Mouse (Mus musculus) midbrain, embryonic 14.5 days (tissue): Measurements from ENCODE around the gene Cbx1. TPM values are rescaled to one million over a fixed set of nuclear protein-coding genes. Genes with fewer than 3 reads are reported as not detected.

Experiments used
- ATAC-seq: fragments of 200-750 bp; cut with Nextera tagmentation; 2 replicates; pipeline ENCODE4 v1.8.0; 2017; ENCODE audit warnings: moderate number of reproducible peaks, moderate library complexity; ENCODE audit not compliant: low FRiP score, low TSS enrichment
- DNase-seq: peaks from one replicate; pipeline ENCODE4 v3.0.0-alpha.2; 2015
- H3K27ac ChIP-seq: fragments of 300-500 bp; sonication (generic); replicated peaks from 2 replicates; pipeline ENCODE4 v1.5.1; 2014; ENCODE audit warnings: mild to moderate bottlenecking, low read depth, low read length, moderate library complexity
- H3K27me3 ChIP-seq: fragments of 300-500 bp; sonication (generic); 2 replicates; pipeline ENCODE4 v1.6.1; 2014; ENCODE audit warnings: low read length, control low read depth, mixed read lengths; ENCODE audit not compliant: control insufficient read depth, insufficient read depth
- H3K36me3 ChIP-seq: fragments of 300-500 bp; sonication (generic); 2 replicates; pipeline ENCODE4 v1.6.1; 2014; ENCODE audit warnings: low read length, control low read depth; ENCODE audit not compliant: control insufficient read depth, insufficient read depth
- H3K4me1 ChIP-seq: fragments of 300-500 bp; sonication (generic); 2 replicates; pipeline ENCODE4 v1.6.1; 2014; ENCODE audit warnings: mild to moderate bottlenecking, antibody characterized with exemption, low read length, control low read depth; ENCODE audit not compliant: control insufficient read depth, insufficient read depth
- H3K4me2 ChIP-seq: fragments of 300-500 bp; sonication (generic); 2 replicates; pipeline ENCODE4 v1.6.1; 2014; ENCODE audit warnings: mild to moderate bottlenecking, low read length, moderate library complexity
- H3K4me3 ChIP-seq: fragments of 300-500 bp; sonication (generic); replicated peaks from 2 replicates; pipeline ENCODE4 v1.5.1; 2014; ENCODE audit warnings: low read depth, low read length
- H3K9ac ChIP-seq: fragments of 300-500 bp; sonication (generic); replicated peaks from 2 replicates; pipeline ENCODE4 v1.6.1; 2014; ENCODE audit warnings: mild to moderate bottlenecking, low read length, moderate library complexity
- H3K9me3 ChIP-seq: fragments of 300-500 bp; sonication (generic); 2 replicates; pipeline ENCODE4 v1.6.1; 2016; ENCODE audit warnings: low read length, control low read depth, mixed read lengths; ENCODE audit not compliant: control insufficient read depth
- WGBS: fragments of 180-500 bp; shearing (Covaris S2); extraction: QIAGEN DNeasy Blood & Tissue Kit; methylation state at CpG from one replicate; pipeline ENCODE4 v1.1.7; 2014; 5-methylcytosine and 5-hydroxymethylcytosine counted together
- polyA plus RNA-seq: library from polyadenylated mRNA; unstranded; fragments of >200 nt; fragmentation: Nextera tagmentation; extraction: Ambion mirVana; gene quantifications from 2 replicates; pipeline ENCODE4 v1.2.1, GENCODE M21; 2014

Cbx1 gene
- 73.9 and 76.4 TPM in 2 replicates for polyA plus RNA-seq

- H3K27me3 ChIP-seq: no peaks in the 10 kb centered on the region
- peaks cover 11% of the 10 kb centered on the region for H3K4me1 ChIP-seq
- 0 out of 2 replicates have a peak, but pooled peaks cover 2% of the 10 kb centered on the region for H3K36me3 ChIP-seq
- no peaks in the 10 kb centered on the region for H3K9me3 ChIP-seq
- peak within 1 kb of the TSS; percentile 92 for H3K4me3 ChIP-seq
- peak within 1 kb of the TSS; percentile 87 for H3K4me2 ChIP-seq
- H3K27ac ChIP-seq: peak within 1 kb of the TSS; percentile 98
- H3K9ac ChIP-seq: peak within 1 kb of the TSS; percentile 90
- 1% methylated on average over 93 of the region's 93 CpGs for WGBS
- peak; percentile 97 for DNase-seq
- ATAC-seq: peak; percentile 99
Measured at GRCm38 (mm10) chr11:96788871-96789795, at the start of gene Cbx1. Cbx1 (plus strand) TSS chr11:96789127.

- DNase-seq: no peak
- no peaks in the 10 kb centered on the region for H3K27me3 ChIP-seq
- H3K27ac ChIP-seq: no peak overlapping the region
- 42% methylated on average over 12 of the region's 12 CpGs for WGBS
- peaks cover 39% of the 10 kb centered on the region for H3K4me1 ChIP-seq
- H3K4me3 ChIP-seq: no peak overlapping the region
- no peaks in the 10 kb centered on the region for H3K9me3 ChIP-seq
- ATAC-seq: no peak
- H3K36me3 ChIP-seq: no peaks in the 10 kb centered on the region
- H3K4me2 ChIP-seq: peak overlapping the region; percentile 11; the same call in 1 of the 2 replicates
- H3K9ac ChIP-seq: no peak overlapping the region
Measured at GRCm38 (mm10) chr11:96740796-96741195, 48.1 kb upstream of the Cbx1 start.

DNA sequence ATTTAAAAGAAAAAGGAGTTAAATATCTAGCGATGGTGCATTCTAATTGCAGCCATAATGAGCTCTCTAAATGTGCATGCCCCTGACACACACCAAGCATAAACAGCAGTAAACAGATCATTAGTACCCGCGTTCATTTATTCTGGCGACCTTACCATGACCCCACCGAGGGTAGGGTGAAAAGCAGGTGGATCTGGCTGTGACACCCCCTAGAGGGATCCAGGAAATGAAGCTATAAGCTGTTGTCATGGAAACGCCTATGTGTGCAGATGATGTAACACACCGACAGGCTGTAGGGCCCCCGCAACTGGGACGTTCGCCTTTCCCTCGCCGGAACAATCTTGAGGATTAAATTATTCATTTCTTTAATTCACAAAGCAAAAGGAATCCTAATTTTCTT is 46.9 kb upstream of the Cbx1 start:
- DNase-seq: peak; percentile 82

DNA sequence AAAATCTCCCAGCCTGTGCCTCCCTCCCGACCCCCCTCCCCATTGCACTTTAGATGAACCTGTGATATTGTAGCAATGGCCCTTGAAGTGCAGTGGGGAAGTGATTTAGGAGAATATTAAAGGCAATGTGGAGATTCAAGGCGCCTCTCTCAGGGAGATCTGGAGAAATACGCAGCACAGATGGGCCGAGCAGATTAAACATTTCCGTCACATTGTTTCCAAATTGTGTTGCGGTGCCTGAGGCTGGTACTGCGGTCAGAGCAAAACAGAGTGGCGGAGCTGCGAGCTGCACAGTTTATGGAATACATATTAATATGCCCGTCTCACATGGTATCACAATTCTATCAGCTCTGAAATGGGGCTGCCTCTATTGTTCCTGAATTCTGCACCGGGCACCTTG is 45.9 kb upstream of the Cbx1 start:
- ATAC-seq (no peak), DNase-seq (peak; percentile 56)
- no peak overlapping the region for H3K4me3 ChIP-seq
- H3K4me2 ChIP-seq: 0 out of 2 replicates have a peak overlapping the region, but pooled peaks have one; percentile 11
- peaks cover 32% of the 10 kb centered on the region for H3K4me1 ChIP-seq
- no peaks in the 10 kb centered on the region for H3K36me3 ChIP-seq
- WGBS: 26% methylated on average over 11 of the region's 11 CpGs
- H3K9me3 ChIP-seq: no peaks in the 10 kb centered on the region
- H3K27me3 ChIP-seq: no peaks in the 10 kb centered on the region
- no peak overlapping the region for H3K9ac ChIP-seq
- peak overlapping the region; percentile 43; the same call in 1 of the 2 replicates for H3K27ac ChIP-seq

More for the DNA sequence above, 46.9 kb upstream of the Cbx1 start:
- Histone ChIP-seq H3K9ac (no peak overlapping the region), H3K27me3 (no peaks in the 10 kb centered on the region), H3K4me3 (0 out of 2 replicates have a peak overlapping the region, but pooled peaks have one; percentile 5), H3K36me3 (no peaks in the 10 kb centered on the region), H3K4me1 (peaks cover 36% of the 10 kb centered on the region), H3K9me3 (no peaks in the 10 kb centered on the region), H3K27ac (peak overlapping the region; percentile 55), H3K4me2 (peak overlapping the region; percentile 46)
- ATAC-seq: no peak
- 6% methylated on average over 12 of the region's 12 CpGs for WGBS

GRCm38 (mm10) chr11:96743891-96744290 is 45.0 kb upstream of the Cbx1 start:
- 77% methylated on average over 4 of the region's 4 CpGs for WGBS

GRCm38 (mm10) chr11:96746648-96747047 is 42.3 kb upstream of the Cbx1 start:
- Histone ChIP-seq H3K9ac (no peak overlapping the region), H3K9me3 (no peaks in the 10 kb centered on the region), H3K27me3 (no peaks in the 10 kb centered on the region), H3K4me1 (peaks cover 21% of the 10 kb centered on the region), H3K36me3 (no peaks in the 10 kb centered on the region), H3K27ac (no peak overlapping the region), H3K4me3 (no peak overlapping the region), H3K4me2 (no peak overlapping the region)
- DNase-seq (no peak), ATAC-seq (no peak)
- 62% methylated on average over 6 of the region's 6 CpGs for WGBS

More at GRCm38 (mm10) chr11:96743891-96744290, 45.0 kb upstream of the Cbx1 start:
- Histone ChIP-seq H3K9me3 (no peaks in the 10 kb centered on the region), H3K9ac (no peak overlapping the region), H3K4me2 (no peak overlapping the region), H3K4me3 (no peak overlapping the region), H3K4me1 (peaks cover 32% of the 10 kb centered on the region), H3K27ac (peak overlapping the region; percentile 43; the same call in 1 of the 2 replicates), H3K27me3 (no peaks in the 10 kb centered on the region), H3K36me3 (no peaks in the 10 kb centered on the region)
- no peak for ATAC-seq
- no peak for DNase-seq

- Histone ChIP-seq H3K27me3 (no peaks in the 10 kb centered on the region), H3K4me2 (no peak overlapping the region), H3K4me3 (no peak overlapping the region), H3K4me1 (peaks cover 12% of the 10 kb centered on the region), H3K9ac (no peak overlapping the region), H3K9me3 (no peaks in the 10 kb centered on the region), H3K36me3 (no peaks in the 10 kb centered on the region), H3K27ac (no peak overlapping the region)
- no peak for ATAC-seq
- no peak for DNase-seq
- WGBS: 42% methylated on average over 3 of the region's 3 CpGs
Measured at GRCm38 (mm10) chr11:96747555-96747954, 41.4 kb upstream of the Cbx1 start.

- DNase-seq (no peak), ATAC-seq (no peak)
- Histone ChIP-seq H3K27me3 (no peaks in the 10 kb centered on the region), H3K9ac (no peak overlapping the region), H3K4me2 (no peak overlapping the region), H3K36me3 (no peaks in the 10 kb centered on the region), H3K4me3 (no peak overlapping the region), H3K9me3 (no peaks in the 10 kb centered on the region), H3K4me1 (no peaks in the 10 kb centered on the region), H3K27ac (no peak overlapping the region)
- WGBS: 98% methylated on average over 2 of the region's 2 CpGs
Measured at GRCm38 (mm10) chr11:96755298-96755697, 33.6 kb upstream of the Cbx1 start.
